Mouse (Mus musculus) lung, postnatal 14 days (tissue): ENCODE results near the gene Sema6d.
"Not testable (repeated sequence)": the region's sequence is repeated elsewhere in the genome, so short reads cannot be mapped to it uniquely, and the experiment has no call there.

Experiments
- DNase-seq: peaks from one replicate; pipeline ENCODE4 v3.0.0; 2021

The Sema6d gene

GRCm38 (mm10) chr2:124298872-124299271, 209.1 kb downstream of the Sema6d start:
- peak; percentile 20 for DNase-seq

DNA sequence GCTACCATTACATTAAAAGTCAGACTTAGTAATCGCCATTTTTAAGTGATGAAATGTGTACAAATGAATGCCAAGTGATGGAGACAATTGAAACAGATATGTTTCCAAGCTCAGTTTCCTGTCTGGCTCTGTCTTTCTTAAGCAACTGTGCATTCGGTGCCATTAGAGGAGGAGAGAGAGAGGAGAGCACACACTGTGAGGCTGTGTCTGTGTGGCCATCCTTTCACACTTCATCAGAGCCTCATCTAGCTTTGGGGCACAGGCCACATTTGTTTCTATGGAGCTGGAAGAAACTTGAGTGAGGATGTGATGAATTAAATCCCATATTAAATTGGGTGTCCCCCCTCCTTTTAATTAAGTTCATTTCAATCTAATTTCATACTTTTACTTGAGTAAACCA, 218.8 kb downstream of the Sema6d start:
- no peak for DNase-seq

GRCm38 (mm10) chr2:124309361-124310128, 219.8 kb downstream of the Sema6d start:
- DNase-seq = no peak

- DNase-seq = no peak
These were observed 232.9 kb downstream of the Sema6d start for GRCm38 (mm10) chr2:124322528-124323215.

DNA sequence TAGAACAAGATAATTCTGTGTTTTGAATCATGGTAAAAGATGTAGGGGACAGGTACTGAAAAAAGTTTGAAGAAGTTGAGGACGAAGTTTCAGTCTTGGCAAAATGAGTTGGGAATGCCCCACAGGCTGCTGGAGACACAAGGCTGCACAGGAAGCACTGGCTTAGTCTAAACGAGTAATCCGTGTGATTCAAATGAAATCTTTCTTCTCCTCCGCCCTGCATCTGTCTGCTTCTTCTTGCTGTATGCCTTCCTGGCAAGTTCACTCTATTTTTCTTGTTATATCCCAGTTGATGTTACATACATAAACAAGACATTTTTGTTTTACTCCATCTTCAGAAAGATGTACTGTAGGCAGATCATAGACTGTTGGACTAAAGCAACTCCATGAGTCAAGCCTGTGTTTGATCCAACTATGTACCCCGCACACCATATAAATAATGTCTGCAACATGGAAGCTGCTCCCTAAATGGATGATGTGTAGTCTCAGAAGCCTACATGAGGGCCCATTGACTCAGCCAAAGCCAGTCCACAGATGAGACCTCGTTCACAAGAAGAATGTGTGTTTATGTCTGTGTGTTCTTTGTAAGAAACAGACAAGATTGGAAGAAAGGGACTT, 234.4 kb downstream of the Sema6d start:
- no peak for DNase-seq

DNA sequence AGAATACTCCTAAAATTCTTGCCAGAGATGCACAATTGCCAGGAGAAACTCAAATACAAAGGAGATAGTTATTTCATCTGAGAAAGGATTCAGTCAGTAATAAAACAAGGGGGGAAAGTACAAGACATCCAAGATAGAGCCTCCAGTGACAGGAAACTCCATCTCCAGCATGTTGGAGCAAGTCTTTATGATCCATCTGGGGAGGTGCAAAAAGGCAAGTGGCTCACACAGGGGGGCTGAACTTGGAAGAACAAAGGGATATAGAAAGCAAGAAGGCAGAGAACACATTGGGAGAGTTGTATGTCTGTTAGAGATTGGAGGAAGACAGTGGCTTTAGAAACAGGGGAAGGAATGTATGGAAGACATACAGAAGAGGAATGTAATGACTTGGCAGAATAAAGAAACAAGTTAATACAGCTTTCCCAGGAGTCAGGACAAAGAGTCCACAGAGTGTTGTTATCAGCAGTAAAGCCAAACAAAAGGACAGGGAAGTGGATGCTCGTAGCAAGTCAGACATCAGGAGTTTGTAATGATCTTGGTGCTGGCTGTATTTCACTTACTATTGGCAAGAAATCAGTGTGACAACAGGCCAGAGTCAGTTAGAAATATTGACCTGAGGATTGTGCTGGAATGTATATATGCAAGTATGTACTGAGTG, 239.8 kb downstream of the Sema6d start:
- no peak for DNase-seq

GRCm38 (mm10) chr2:124332890-124333289, 243.1 kb downstream of the Sema6d start:
- DNase-seq = no peak

GRCm38 (mm10) chr2:124334655-124335054, 244.9 kb downstream of the Sema6d start:
- DNase-seq = not testable (repeated sequence)

GRCm38 (mm10) chr2:124338296-124338695, 248.5 kb downstream of the Sema6d start:
- DNase-seq = no peak

DNA sequence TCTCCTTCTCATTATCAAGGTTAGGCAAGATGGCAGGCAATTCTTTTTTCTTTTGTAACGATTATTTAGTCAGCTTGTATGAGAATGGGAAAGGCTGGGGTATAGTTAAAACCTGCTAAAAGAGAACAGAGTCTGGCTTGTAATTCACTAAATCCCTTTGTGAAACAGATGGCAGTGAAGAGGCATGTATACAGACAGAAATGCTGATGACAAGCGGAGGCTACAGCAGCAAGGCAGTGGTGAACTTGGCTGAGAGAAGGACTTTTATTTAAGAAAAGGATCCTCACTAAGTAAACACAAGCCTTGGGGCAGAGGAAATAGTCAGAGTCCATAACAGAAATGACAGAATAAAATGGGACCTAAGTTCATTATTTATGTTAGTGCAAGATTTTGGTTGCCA, 264.4 kb downstream of the Sema6d start:
- no peak for DNase-seq

- no peak for DNase-seq
These were observed 264.9 kb downstream of the Sema6d start for GRCm38 (mm10) chr2:124354716-124355115.

- DNase-seq = no peak
These were observed 279.5 kb downstream of the Sema6d start for GRCm38 (mm10) chr2:124369291-124369690.

GRCm38 (mm10) chr2:124369991-124370390, 280.2 kb downstream of the Sema6d start:
- peak; percentile 51 for DNase-seq

GRCm38 (mm10) chr2:124371363-124371762, 281.6 kb downstream of the Sema6d start:
- DNase-seq = no peak

DNA sequence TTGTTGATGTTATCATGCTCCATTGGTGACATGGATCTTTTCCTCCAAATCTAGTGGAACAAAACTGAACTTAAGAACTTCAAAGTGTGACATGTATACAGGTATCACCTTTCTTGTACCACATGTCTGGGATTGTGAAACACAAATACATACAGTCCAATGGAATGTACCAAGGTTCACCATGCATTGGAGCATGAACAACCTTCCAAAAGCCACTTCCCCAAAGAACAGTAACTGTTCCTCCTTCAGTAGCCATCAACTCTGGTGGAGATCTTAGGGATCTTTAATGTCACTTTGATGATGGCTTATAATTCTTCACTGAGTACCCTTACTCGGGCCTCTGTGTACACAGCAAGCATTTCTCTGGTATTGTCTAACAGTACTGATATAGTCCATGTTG, 295.3 kb downstream of the Sema6d start:
- DNase-seq = no peak

DNA sequence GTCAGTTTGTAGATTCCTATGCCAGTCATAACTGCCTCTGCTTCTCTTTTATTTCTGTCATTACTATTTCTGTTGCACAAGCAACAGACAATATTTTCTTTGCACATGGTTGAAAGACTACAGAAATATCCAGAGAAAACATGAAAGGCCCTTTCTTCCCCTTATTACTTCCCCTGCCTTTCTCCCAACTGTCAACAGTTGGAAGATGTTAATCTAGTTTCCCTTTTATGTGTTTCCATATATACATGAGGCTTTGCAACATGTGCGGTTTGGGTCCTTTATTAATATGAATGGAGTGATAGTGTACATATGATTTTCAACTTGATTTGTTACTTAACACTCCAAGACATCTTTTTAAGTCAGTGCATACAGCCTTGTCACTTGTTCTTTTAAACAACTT, 296.0 kb downstream of the Sema6d start:
- DNase-seq = no peak

DNA sequence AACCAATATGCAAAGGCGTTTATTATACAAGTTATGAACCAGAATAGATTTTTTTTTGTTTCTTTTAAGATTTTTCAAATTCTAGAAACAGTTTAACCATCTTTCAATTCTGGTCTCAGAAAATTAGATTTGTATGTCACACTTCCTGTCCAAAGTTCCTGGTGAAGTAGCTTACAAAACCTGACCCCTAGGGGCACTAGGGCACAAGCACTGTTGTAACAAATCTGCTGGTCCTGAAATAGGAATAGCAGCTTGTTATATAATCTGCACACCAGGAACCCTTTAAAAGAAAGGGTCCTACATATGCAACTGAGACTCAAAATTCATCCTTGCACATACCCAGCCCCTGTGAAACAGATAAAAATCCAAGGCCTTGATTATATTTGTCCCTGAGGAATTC, 298.5 kb downstream of the Sema6d start:
- DNase-seq = no peak

DNA sequence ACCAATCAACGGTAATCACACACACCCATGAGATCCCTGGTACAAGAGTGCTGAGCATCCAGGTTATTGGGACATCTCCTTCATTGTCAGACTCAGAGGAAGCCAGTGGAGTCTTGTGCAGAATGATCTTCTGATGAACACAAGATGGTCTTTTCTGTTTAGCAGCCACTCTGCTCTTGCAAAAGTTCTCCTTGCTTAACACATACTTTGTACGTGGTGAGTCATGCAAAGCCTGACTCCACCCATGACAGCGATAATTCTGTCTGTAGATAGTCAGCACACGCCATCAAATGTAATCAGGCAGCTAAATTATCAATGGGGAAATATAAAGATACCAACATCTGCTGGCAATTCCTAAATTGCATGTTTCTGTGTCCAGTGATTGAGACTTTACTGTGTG, 307.0 kb downstream of the Sema6d start:
- no peak for DNase-seq

DNA sequence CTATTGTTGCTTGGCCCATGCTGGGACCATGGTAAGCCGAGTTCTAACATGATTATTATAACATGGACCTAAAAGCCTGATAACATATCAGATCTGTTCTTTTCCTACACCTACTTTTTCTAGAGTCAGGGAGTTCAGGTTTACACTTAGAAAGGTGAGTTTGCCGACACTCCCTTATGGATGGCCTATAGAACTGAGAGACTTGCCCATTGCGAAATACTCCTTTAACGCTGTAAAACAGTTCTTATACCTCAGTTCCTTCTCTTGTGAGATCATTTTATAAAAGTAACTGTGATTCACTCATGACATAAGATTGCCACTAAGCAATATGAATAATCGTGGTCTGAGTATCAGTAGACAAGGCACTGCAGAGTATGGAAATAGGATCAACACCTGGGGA, 307.5 kb downstream of the Sema6d start:
- DNase-seq = no peak

GRCm38 (mm10) chr2:124399611-124400010, 309.8 kb downstream of the Sema6d start:
- no peak for DNase-seq

DNA sequence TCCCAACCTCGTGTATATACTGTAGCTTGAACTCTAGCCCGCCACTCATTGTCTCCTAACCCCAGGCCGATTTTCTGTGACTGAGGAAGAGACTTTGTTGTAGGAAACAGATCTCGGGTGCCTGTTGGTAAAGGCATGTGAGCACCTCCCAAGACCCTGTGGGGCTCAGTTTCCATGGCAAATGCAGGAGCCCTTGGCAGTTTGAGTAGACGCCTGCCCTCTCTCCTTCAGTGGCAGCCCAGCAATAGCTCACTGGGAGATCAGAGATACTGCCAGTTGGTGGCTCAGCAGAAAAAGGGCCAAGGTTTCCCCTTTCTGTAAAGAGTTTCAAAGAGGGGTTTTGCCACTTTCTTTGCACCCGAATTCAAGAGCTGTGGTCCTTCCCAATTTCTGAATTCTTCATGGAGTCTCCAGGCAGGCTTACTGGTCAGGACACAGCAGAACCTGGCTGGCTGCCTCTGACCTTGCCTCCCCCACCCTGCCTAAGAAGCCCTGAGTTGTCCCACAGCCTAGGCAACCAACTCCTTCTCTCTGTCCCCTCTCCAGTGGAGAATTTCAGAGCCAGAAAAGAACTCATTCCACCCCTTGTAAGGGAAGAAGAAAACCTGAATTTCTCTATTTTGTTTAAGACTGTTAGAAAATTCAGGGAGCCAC, 312.1 kb downstream of the Sema6d start:
- no peak for DNase-seq

DNA sequence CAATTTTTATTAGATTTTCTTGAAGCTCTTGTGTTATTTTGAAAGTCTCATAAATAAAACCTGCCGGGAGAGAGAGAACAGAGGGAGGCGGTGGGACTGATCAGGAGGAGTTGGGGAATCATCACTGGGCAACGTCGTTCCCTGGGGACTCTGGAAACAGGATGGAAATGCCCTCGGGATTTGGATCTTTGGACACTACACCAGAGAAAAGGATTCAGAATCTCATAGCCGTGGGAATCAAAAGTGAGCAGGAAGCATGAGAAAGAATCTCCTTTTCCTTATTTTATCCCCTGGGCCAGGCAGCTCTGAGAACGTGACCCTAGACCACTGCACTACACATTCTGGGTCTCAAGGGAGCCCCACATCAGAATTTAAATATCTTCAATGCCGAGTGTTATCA, 313.8 kb downstream of the Sema6d start:
- no peak for DNase-seq

- DNase-seq = no peak
These were observed 314.2 kb downstream of the Sema6d start for GRCm38 (mm10) chr2:124403981-124404380.
